In the genomic region with DNA sequence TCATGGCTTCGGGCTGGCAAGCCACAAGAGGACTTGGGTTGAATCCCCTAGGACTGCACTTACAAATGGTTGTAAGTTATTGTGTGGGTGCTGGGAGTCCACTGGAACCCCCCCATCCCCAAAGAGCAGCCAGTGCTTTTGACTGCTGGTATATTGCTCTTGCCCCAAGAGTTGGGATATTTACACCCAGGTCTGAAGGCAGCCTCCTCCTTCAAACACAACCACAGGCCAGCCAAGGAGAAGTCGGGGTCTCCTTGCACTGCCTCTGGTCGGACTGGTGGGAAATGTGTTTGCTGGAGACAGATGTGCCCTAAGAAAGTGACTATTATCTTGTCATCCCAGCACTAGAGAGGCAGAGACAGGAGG, we compare ENCODE assay signal across 9 mouse cellular contexts. TPM values are rescaled to one million over a fixed set of nuclear protein-coding genes. Genes with fewer than 3 reads are reported as not detected.
DNase-seq lines count a peak whose midpoint lies in the region; ATAC-seq lines count a peak whose summit lies in the region.
"Had no signal": no experiment of that assay in that cellular context is flagged by ENCODE, and none has a peak within 500 bp of the region (broad histone marks: within the 10 kb centered on the region; RNA-seq: fewer than 3 reads in every experiment).

No protein-coding gene starts in this region.

- no peak for ATAC-seq in heart, embryonic 13.5 days (ENCODE audit: extremely low read depth, insufficient number of reproducible peaks, low FRiP score, low TSS enrichment)
- no peak for ATAC-seq in neural tube, embryonic 11.5 days (ENCODE audit: insufficient read depth, low FRiP score, low TSS enrichment)
- no peak for ATAC-seq in limb, embryonic 12.5 days (ENCODE audit: insufficient number of reproducible peaks, insufficient read depth, low FRiP score, low TSS enrichment, low read depth)
- no peak for ATAC-seq in stomach, embryonic 16.5 days (ENCODE audit: insufficient read depth, low FRiP score)
- ATAC-seq in forebrain, embryonic 16.5 days, result no peak

- no peaks in the 10 kb centered on the region for H3K27me3 ChIP-seq in heart, embryonic 13.5 days (replicated peaks)
- H3K27me3 ChIP-seq in neural tube, embryonic 11.5 days (ENCODE audit: control insufficient read depth, insufficient read depth, low read length), result no peaks in the 10 kb centered on the region
- H3K27me3 ChIP-seq in limb, embryonic 12.5 days, result no peaks in the 10 kb centered on the region; the same call in 1 of the 2 replicates
- H3K27me3 ChIP-seq in stomach, embryonic 16.5 days (ENCODE audit: control insufficient read depth, insufficient read depth, low read length), result no peaks in the 10 kb centered on the region
- H3K27me3 ChIP-seq in forebrain, embryonic 16.5 days (replicated peaks; ENCODE audit: control insufficient read depth, insufficient read depth, low read length), result no peaks in the 10 kb centered on the region
- H3K27me3 ChIP-seq: CH12.LX had no signal

- no peak overlapping the region for H3K4me3 ChIP-seq in heart, embryonic 13.5 days
- no peak overlapping the region for H3K4me3 ChIP-seq in neural tube, embryonic 11.5 days (ENCODE audit: low read depth, low read length)
- no peak overlapping the region for H3K4me3 ChIP-seq in limb, embryonic 12.5 days (replicated peaks)
- no peak overlapping the region for H3K4me3 ChIP-seq in stomach, embryonic 16.5 days (replicated peaks; ENCODE audit: low read length)
- H3K4me3 ChIP-seq in forebrain, embryonic 16.5 days (replicated peaks; ENCODE audit: low read length), result no peak overlapping the region

- peaks cover 6% of the 10 kb centered on the region for H3K36me3 ChIP-seq in heart, embryonic 13.5 days
- peaks cover 3% of the 10 kb centered on the region for H3K36me3 ChIP-seq in neural tube, embryonic 11.5 days (ENCODE audit: control insufficient read depth, insufficient read depth, low read length)
- H3K36me3 ChIP-seq in limb, embryonic 12.5 days, result peaks cover 5% of the 10 kb centered on the region
- no peaks in the 10 kb centered on the region for H3K36me3 ChIP-seq in stomach, embryonic 16.5 days (ENCODE audit: control insufficient read depth, insufficient read depth, low read length)
- H3K36me3 ChIP-seq in forebrain, embryonic 16.5 days (ENCODE audit: control insufficient read depth, insufficient read depth), result peaks cover 3% of the 10 kb centered on the region; the same call in 1 of the 2 replicates

- no peak for DNase-seq in heart, postnatal 4 days
- no peak for DNase-seq in neural tube, embryonic 11.5 days (ENCODE audit: low spot score)
- no peak for DNase-seq in neural tube, embryonic 10.5 days (ENCODE audit: extremely low spot score, low spot score)
- DNase-seq in embryo, embryonic 10.5 days (ENCODE audit: low spot score), result no peak

- H3K4me1 ChIP-seq in heart, embryonic 13.5 days, result peaks cover 91% of the 10 kb centered on the region
- H3K4me1 ChIP-seq in neural tube, embryonic 11.5 days (ENCODE audit: control insufficient read depth, insufficient read depth, low read length), result peaks cover 56% of the 10 kb centered on the region
- H3K4me1 ChIP-seq in limb, embryonic 12.5 days (replicated peaks), result peaks cover 82% of the 10 kb centered on the region
- H3K4me1 ChIP-seq in stomach, embryonic 16.5 days (ENCODE audit: control insufficient read depth, insufficient read depth, low read length), result peaks cover 84% of the 10 kb centered on the region
- peaks cover 67% of the 10 kb centered on the region for H3K4me1 ChIP-seq in forebrain, embryonic 16.5 days (replicated peaks; ENCODE audit: control insufficient read depth, insufficient read depth, low read length)

- H3K9ac ChIP-seq in heart, embryonic 13.5 days, result peak overlapping the region; percentile 78
- H3K9ac ChIP-seq in neural tube, embryonic 11.5 days (ENCODE audit: low read length), result no peak overlapping the region
- H3K9ac ChIP-seq in limb, embryonic 12.5 days (replicated peaks), result no peak overlapping the region
- H3K9ac ChIP-seq in stomach, embryonic 16.5 days (ENCODE audit: low read length), result no peak overlapping the region; the same call in none of the 2 replicates
- H3K9ac ChIP-seq in forebrain, embryonic 16.5 days (replicated peaks; ENCODE audit: low read depth, low read length), result no peak overlapping the region

- H3K9me3 ChIP-seq in heart, embryonic 13.5 days, result no peaks in the 10 kb centered on the region
- no peaks in the 10 kb centered on the region for H3K9me3 ChIP-seq in neural tube, embryonic 11.5 days (ENCODE audit: control insufficient read depth, low read length)
- H3K9me3 ChIP-seq in limb, embryonic 12.5 days, result no peaks in the 10 kb centered on the region
- no peaks in the 10 kb centered on the region for H3K9me3 ChIP-seq in stomach, embryonic 16.5 days (replicated peaks; ENCODE audit: control insufficient read depth, low read length)
- H3K9me3 ChIP-seq in forebrain, embryonic 16.5 days (ENCODE audit: control insufficient read depth, low read length), result no peaks in the 10 kb centered on the region

- peak overlapping the region; percentile 98 for H3K27ac ChIP-seq in heart, embryonic 13.5 days (replicated peaks)
- H3K27ac ChIP-seq in neural tube, embryonic 11.5 days (ENCODE audit: low read depth, low read length), result peak overlapping the region; percentile 85
- H3K27ac ChIP-seq in limb, embryonic 12.5 days, result peak overlapping the region; percentile 95
- peak overlapping the region; percentile 99 for H3K27ac ChIP-seq in stomach, embryonic 16.5 days (ENCODE audit: low read length)
- H3K27ac ChIP-seq in forebrain, embryonic 16.5 days (ENCODE audit: low read length), result no peak overlapping the region

- H3K4me2 ChIP-seq in heart, embryonic 13.5 days, result peak overlapping the region; percentile 71
- no peak overlapping the region for H3K4me2 ChIP-seq in neural tube, embryonic 11.5 days (ENCODE audit: low read depth)
- H3K4me2 ChIP-seq in limb, embryonic 12.5 days, result 0 out of 2 replicates have a peak overlapping the region, but pooled peaks have one; percentile 67
- peak overlapping the region; percentile 88 for H3K4me2 ChIP-seq in stomach, embryonic 16.5 days (ENCODE audit: low read depth, low read length)
- no peak overlapping the region for H3K4me2 ChIP-seq in forebrain, embryonic 16.5 days (ENCODE audit: low read length)

- WGBS in heart, embryonic 13.5 days, result 73% methylated on average over 3 of the region's 3 CpGs
- 84% methylated on average over 3 of the region's 3 CpGs for WGBS in neural tube, embryonic 11.5 days
- 82% methylated on average over 3 of the region's 3 CpGs for WGBS in limb, embryonic 12.5 days
- WGBS in stomach, embryonic 16.5 days, result 76% methylated on average over 3 of the region's 3 CpGs
- WGBS in forebrain, embryonic 16.5 days, result 85% methylated on average over 3 of the region's 3 CpGs

RNA-seq across cellular contexts. Expression of a gene that starts 3.6 kb away (rescaled TPM):
- 87.9 and 96.4 TPM in 2 replicates for polyA plus RNA-seq in heart, embryonic 13.5 days (2015; fragmentation: Nextera tagmentation; extraction: Ambion mirVana)
- 100 to 1,000 TPM; 163 to 193 TPM for total RNA-seq in heart, postnatal 4 days (2021)
- polyA plus RNA-seq in neural tube, embryonic 11.5 days (2014; fragmentation: Nextera tagmentation; extraction: Ambion mirVana), result 84.0 and 85.1 TPM in 2 replicates
- polyA plus RNA-seq in limb, embryonic 12.5 days (2016; fragmentation: Nextera tagmentation; extraction: Ambion mirVana), result 166 and 175 TPM in 2 replicates
- polyA plus RNA-seq in stomach, embryonic 16.5 days (2015; fragmentation: Nextera tagmentation; extraction: Ambion mirVana), result 69.8 and 80.8 TPM in 2 replicates
- polyA plus RNA-seq in forebrain, embryonic 16.5 days (2015; fragmentation: Nextera tagmentation; extraction: Ambion mirVana), result 318 and 335 TPM in 2 replicates

RNA-seq across cellular contexts. Expression of a gene that starts 10.5 kb away (rescaled TPM):
- polyA plus RNA-seq in heart, embryonic 13.5 days (2015; fragmentation: Nextera tagmentation; extraction: Ambion mirVana), result 10.4 and 13.1 TPM in 2 replicates
- 1 to 10 TPM; 1.9 to 4.9 TPM for total RNA-seq in heart, postnatal 4 days (2021)
- 8.8 and 10.8 TPM in 2 replicates for polyA plus RNA-seq in neural tube, embryonic 11.5 days (2014; fragmentation: Nextera tagmentation; extraction: Ambion mirVana)
- polyA plus RNA-seq in limb, embryonic 12.5 days (2016; fragmentation: Nextera tagmentation; extraction: Ambion mirVana), result 9.1 and 9.5 TPM in 2 replicates
- polyA plus RNA-seq in stomach, embryonic 16.5 days (2015; fragmentation: Nextera tagmentation; extraction: Ambion mirVana), result 16.4 and 16.6 TPM in 2 replicates
- 8.5 and 10.6 TPM in 2 replicates for polyA plus RNA-seq in forebrain, embryonic 16.5 days (2015; fragmentation: Nextera tagmentation; extraction: Ambion mirVana)

RNA-seq across cellular contexts. Expression of a gene that starts 14.2 kb away (rescaled TPM):
- polyA plus RNA-seq in heart, embryonic 13.5 days (2015; fragmentation: Nextera tagmentation; extraction: Ambion mirVana), result 15.6 and 15.7 TPM in 2 replicates
- total RNA-seq in heart, postnatal 4 days (2021), result 100 to 1,000 TPM; 145 to 163 TPM
- polyA plus RNA-seq in neural tube, embryonic 11.5 days (2014; fragmentation: Nextera tagmentation; extraction: Ambion mirVana), result 70.0 and 78.2 TPM in 2 replicates
- 30.6 and 38.0 TPM in 2 replicates for polyA plus RNA-seq in limb, embryonic 12.5 days (2016; fragmentation: Nextera tagmentation; extraction: Ambion mirVana)
- 7.8 and 9.8 TPM in 2 replicates for polyA plus RNA-seq in stomach, embryonic 16.5 days (2015; fragmentation: Nextera tagmentation; extraction: Ambion mirVana)
- polyA plus RNA-seq in forebrain, embryonic 16.5 days (2015; fragmentation: Nextera tagmentation; extraction: Ambion mirVana), result 26.5 and 30.9 TPM in 2 replicates

RNA-seq across cellular contexts. Expression of a gene that starts 17.1 kb away (rescaled TPM):
- 8.5 and 10.6 TPM in 2 replicates for polyA plus RNA-seq in heart, embryonic 13.5 days (2015; fragmentation: Nextera tagmentation; extraction: Ambion mirVana)
- 1 to 10 TPM; 2.8 to 2.9 TPM for total RNA-seq in heart, postnatal 4 days (2021)
- 36.2 and 38.9 TPM in 2 replicates for polyA plus RNA-seq in neural tube, embryonic 11.5 days (2014; fragmentation: Nextera tagmentation; extraction: Ambion mirVana)
- 60.3 and 62.2 TPM in 2 replicates for polyA plus RNA-seq in limb, embryonic 12.5 days (2016; fragmentation: Nextera tagmentation; extraction: Ambion mirVana)
- polyA plus RNA-seq in stomach, embryonic 16.5 days (2015; fragmentation: Nextera tagmentation; extraction: Ambion mirVana), result 9.3 and 10.5 TPM in 2 replicates
- polyA plus RNA-seq in forebrain, embryonic 16.5 days (2015; fragmentation: Nextera tagmentation; extraction: Ambion mirVana), result 24.8 and 25.4 TPM in 2 replicates

RNA-seq across cellular contexts. Expression of a gene that starts 21.6 kb away (rescaled TPM):
- polyA plus RNA-seq in heart, embryonic 13.5 days (2015; fragmentation: Nextera tagmentation; extraction: Ambion mirVana), result 1.6 and 2.5 TPM in 2 replicates
- total RNA-seq in heart, postnatal 4 days (2021), result 1 to 10 TPM; 3.7 to 5.1 TPM
- 11.1 and 11.3 TPM in 2 replicates for polyA plus RNA-seq in neural tube, embryonic 11.5 days (2014; fragmentation: Nextera tagmentation; extraction: Ambion mirVana)
- polyA plus RNA-seq in limb, embryonic 12.5 days (2016; fragmentation: Nextera tagmentation; extraction: Ambion mirVana), result 4.9 and 5.6 TPM in 2 replicates
- 3.1 and 3.9 TPM in 2 replicates for polyA plus RNA-seq in stomach, embryonic 16.5 days (2015; fragmentation: Nextera tagmentation; extraction: Ambion mirVana)
- polyA plus RNA-seq in forebrain, embryonic 16.5 days (2015; fragmentation: Nextera tagmentation; extraction: Ambion mirVana), result 33.0 and 44.5 TPM in 2 replicates

Comparison
In these comparisons a context has a peak if more than half of its experiments do, and no peak if none do; other contexts are left out.
1. H3K4me2 ChIP-seq: peak in heart, embryonic 13.5 days (single experiment), limb, embryonic 12.5 days (single experiment) and stomach, embryonic 16.5 days (single experiment); none in neural tube, embryonic 11.5 days (single experiment) and forebrain, embryonic 16.5 days (single experiment).